Mouse (Mus musculus) liver, embryonic 14.5 days (tissue): Measurements from ENCODE around the gene Anks1.

ENCODE experiments used
- CTCF ChIP-seq: IDR thresholded peaks from 2 replicates; pipeline ENCODE4 v1.5.1; 2016; ENCODE audit warnings: antibody characterized with exemption, low read depth, control low read depth
- EP300 ChIP-seq: IDR thresholded peaks from 2 replicates; pipeline ENCODE4 v1.6.1; 2016; ENCODE audit warnings: antibody characterized with exemption, low read depth

DNA sequence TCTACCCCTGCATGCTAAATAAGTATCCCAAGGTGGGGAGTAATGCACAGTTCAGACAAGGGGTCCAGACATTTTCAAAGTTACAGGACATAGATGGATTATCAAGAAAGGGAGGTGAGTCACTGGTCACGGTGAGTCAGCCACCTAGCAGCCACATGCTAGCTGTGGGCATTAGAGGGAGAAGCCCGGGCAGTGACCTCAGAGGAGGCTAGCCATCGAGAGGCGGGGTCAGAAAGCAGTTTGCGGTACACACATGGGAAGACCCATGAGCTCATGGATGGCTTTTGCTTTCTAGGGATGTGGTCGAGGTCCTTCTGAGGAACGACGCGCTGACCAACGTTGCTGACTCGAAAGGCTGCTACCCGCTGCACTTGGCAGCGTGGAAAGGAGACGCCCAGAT is 67.2 kb downstream of the Anks1 start:
- no peak for TF ChIP-seq CTCF
- no peak for TF ChIP-seq EP300
